Mouse (Mus musculus) heart, embryonic 14.5 days (tissue): Measurements from ENCODE around the gene S100a4. TPM values are rescaled to one million over a fixed set of nuclear protein-coding genes. Genes with fewer than 3 reads are reported as not detected.

Source experiments
- ATAC-seq: fragments of 200-750 bp; cut with Nextera tagmentation; 2 replicates; pipeline ENCODE4 v1.8.0; 2017; ENCODE audit warnings: low read depth, moderate TSS enrichment; ENCODE audit not compliant: insufficient number of reproducible peaks, insufficient read depth, low FRiP score
- H3K27ac ChIP-seq, 2 experiments: fragments of 200-500 bp in 1 of 2; fragments of 300-500 bp in 1 of 2; sonication (generic) in 1 of 2; replicated peaks in 1 of 2; 2 replicates each; pipeline ENCODE4 v1.5.1; 2012 to 2014; ENCODE audit warnings: low read depth in 2 of 2, low read length in 2 of 2, control low read depth in 1 of 2, mild to moderate bottlenecking in 1 of 2, mixed read lengths in 1 of 2; ENCODE audit not compliant: control insufficient read depth in 1 of 2, insufficient read depth in 1 of 2
- H3K27me3 ChIP-seq: fragments of 300-500 bp; sonication (generic); 2 replicates; pipeline ENCODE4 v1.6.1; 2014; ENCODE audit warnings: mild to moderate bottlenecking, low read length, control low read depth; ENCODE audit not compliant: control insufficient read depth, insufficient read depth
- H3K36me3 ChIP-seq: fragments of 300-500 bp; sonication (generic); 2 replicates; pipeline ENCODE4 v1.6.1; 2014; ENCODE audit warnings: mild to moderate bottlenecking, control low read depth, low read length, mixed read lengths; ENCODE audit not compliant: control insufficient read depth, insufficient read depth
- H3K4me1 ChIP-seq, 2 experiments: fragments of 200-500 bp in 1 of 2; fragments of 300-500 bp in 1 of 2; sonication (generic) in 1 of 2; 2 replicates each; pipeline ENCODE4 v1.6.1; 2012 to 2014; ENCODE audit warnings: low read length in 2 of 2, control low read depth in 1 of 2, mixed read lengths in 1 of 2; ENCODE audit not compliant: control insufficient read depth in 2 of 2, insufficient read depth in 2 of 2
- H3K4me2 ChIP-seq: fragments of 300-500 bp; sonication (generic); 2 replicates; pipeline ENCODE4 v1.6.1; 2014; ENCODE audit warnings: mild to moderate bottlenecking, low read length
- H3K4me3 ChIP-seq, 2 experiments: fragments of 200-500 bp in 1 of 2; fragments of 300-500 bp in 1 of 2; sonication (generic) in 1 of 2; 2 replicates each; pipeline ENCODE4 v1.5.1; 2012 to 2014; ENCODE audit warnings: low read length in 2 of 2, mild to moderate bottlenecking in 2 of 2, control low read depth in 1 of 2, low read depth in 1 of 2, moderate library complexity in 1 of 2; ENCODE audit not compliant: control insufficient read depth in 1 of 2, insufficient read depth in 1 of 2
- H3K9ac ChIP-seq: fragments of 300-500 bp; sonication (generic); 2 replicates; pipeline ENCODE4 v1.6.1; 2014; ENCODE audit warnings: mild to moderate bottlenecking, low read length
- H3K9me3 ChIP-seq: fragments of 300-500 bp; sonication (generic); 2 replicates; pipeline ENCODE4 v1.6.1; 2016; ENCODE audit warnings: low read length, control low read depth; ENCODE audit not compliant: control insufficient read depth
- WGBS: fragments of 180-500 bp; shearing (Covaris S2); extraction: QIAGEN DNeasy Blood & Tissue Kit; methylation state at CpG from one replicate; pipeline ENCODE4 v1.1.7; 2014; 5-methylcytosine and 5-hydroxymethylcytosine counted together
- polyA plus RNA-seq: library from polyadenylated mRNA; unstranded; fragments of >200 nt; fragmentation: Nextera tagmentation; extraction: Ambion mirVana; gene quantifications from 2 replicates; pipeline ENCODE4 v1.2.1, GENCODE M21; 2014

The S100a4 gene
- polyA plus RNA-seq, 1 experiment from 2014 or later = 3.8 TPM

DNA sequence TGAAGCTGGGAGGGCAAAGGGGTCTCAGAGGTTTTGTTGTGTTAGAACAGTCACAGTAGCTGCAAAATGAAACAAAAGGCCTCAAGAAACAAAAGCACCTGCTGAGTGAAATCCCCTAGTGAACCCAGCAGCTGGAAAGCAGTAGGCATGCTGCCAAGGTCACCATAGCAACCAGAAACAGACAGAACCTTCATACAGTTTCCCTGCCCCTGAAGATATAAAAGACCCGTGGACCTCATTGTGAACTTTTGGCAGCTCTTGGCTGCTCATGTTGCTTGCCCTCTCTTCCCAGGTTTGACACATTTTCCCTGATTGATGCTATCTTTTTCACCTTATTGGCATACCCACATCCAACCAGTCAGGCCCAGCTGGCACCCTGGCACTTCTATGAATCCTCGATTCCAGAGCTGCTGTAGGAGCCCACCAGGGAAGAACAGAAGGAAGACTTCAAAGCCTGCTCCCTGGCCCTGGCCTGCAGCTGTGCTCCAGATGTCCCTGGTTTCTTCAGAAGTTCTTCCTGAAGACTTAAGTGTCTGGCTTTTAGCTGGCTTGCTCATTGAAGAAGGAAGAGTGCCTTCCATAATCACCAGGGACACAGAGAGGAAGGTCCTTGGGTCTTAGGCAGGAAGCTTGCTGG lies 20.0 kb downstream of the S100a4 start:
- no peaks in the 10 kb centered on the region for H3K27me3 ChIP-seq
- WGBS = 24% methylated on average over 2 of the region's 2 CpGs
- peaks cover 10 to 11% of the 10 kb centered on the region in 2 experiments for H3K4me1 ChIP-seq
- no peaks in the 10 kb centered on the region for H3K9me3 ChIP-seq
- H3K27ac ChIP-seq = no peak overlapping the region
- no peak for ATAC-seq
- H3K9ac ChIP-seq = no peak overlapping the region
- H3K4me3 ChIP-seq = no peak overlapping the region
- no peaks in the 10 kb centered on the region for H3K36me3 ChIP-seq
- no peak overlapping the region for H3K4me2 ChIP-seq

DNA sequence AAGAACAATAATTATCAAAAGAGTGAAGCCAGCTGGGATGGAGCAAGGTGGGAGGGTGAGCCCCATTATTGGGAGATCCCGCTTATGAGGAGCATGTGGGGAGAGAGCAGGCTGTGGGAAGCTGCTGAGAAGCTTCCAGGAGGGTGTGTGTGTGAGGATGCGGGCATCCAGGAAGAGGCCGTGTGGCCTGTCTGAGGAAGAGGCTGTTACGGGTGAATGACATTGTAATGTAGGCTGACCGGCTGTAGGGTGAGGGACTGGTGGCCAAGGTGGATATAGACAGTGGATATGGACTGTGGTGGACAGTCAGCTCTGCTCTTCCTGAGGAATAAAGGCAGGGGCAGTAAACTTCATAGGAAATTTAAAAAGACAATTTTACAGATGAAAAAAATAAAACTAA lies 21.9 kb downstream of the S100a4 start:
- ATAC-seq = no peak
- 79% methylated on average over 5 of the region's 5 CpGs for WGBS
- Histone ChIP-seq H3K4me2 (no peak overlapping the region), H3K9ac (no peak overlapping the region), H3K36me3 (no peaks in the 10 kb centered on the region), H3K4me1 (peaks cover 10 to 11% of the 10 kb centered on the region in 2 experiments), H3K27ac (no peak overlapping the region), H3K4me3 (no peak overlapping the region), H3K9me3 (no peaks in the 10 kb centered on the region), H3K27me3 (no peaks in the 10 kb centered on the region)

GRCm38 (mm10) chr3:90626266-90627021 lies 22.9 kb downstream of the S100a4 start:
- WGBS = 67% methylated on average over 9 of the region's 9 CpGs
- H3K36me3 ChIP-seq = no peaks in the 10 kb centered on the region
- H3K27me3 ChIP-seq = no peaks in the 10 kb centered on the region
- no peak overlapping the region for H3K4me3 ChIP-seq
- H3K9me3 ChIP-seq = no peaks in the 10 kb centered on the region
- no peak overlapping the region for H3K9ac ChIP-seq
- no peak for ATAC-seq
- H3K4me2 ChIP-seq = no peak overlapping the region
- H3K27ac ChIP-seq = no peak overlapping the region
- H3K4me1 ChIP-seq = peaks cover 10 to 11% of the 10 kb centered on the region in 2 experiments

DNA sequence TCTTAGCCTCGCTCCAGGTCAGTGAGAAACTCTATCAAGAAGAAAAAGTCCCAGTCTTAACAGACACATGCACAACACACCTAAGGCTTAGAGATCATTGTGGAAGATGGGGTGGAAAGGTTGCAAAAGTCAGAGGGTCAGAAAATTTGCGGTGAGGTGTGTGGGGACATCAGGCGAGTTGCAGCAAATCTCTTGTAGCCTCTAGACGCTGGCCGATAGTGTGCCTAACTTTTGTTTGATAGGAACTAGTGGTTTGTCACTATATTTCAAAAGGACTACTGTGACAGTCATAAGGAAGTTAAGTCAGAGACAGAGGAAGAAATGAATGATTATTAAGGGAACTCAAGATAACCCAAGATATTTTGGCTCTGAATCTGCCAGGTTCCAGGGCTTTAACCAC lies 23.8 kb downstream of the S100a4 start:
- H3K9me3 ChIP-seq = no peaks in the 10 kb centered on the region
- H3K4me2 ChIP-seq = no peak overlapping the region
- H3K4me3 ChIP-seq = no peak overlapping the region
- peaks cover 10 to 11% of the 10 kb centered on the region in 2 experiments for H3K4me1 ChIP-seq
- no peak overlapping the region for H3K9ac ChIP-seq
- WGBS = 88% methylated on average over 5 of the region's 5 CpGs
- H3K36me3 ChIP-seq = no peaks in the 10 kb centered on the region
- ATAC-seq = no peak
- no peak overlapping the region for H3K27ac ChIP-seq
- H3K27me3 ChIP-seq = no peaks in the 10 kb centered on the region

DNA sequence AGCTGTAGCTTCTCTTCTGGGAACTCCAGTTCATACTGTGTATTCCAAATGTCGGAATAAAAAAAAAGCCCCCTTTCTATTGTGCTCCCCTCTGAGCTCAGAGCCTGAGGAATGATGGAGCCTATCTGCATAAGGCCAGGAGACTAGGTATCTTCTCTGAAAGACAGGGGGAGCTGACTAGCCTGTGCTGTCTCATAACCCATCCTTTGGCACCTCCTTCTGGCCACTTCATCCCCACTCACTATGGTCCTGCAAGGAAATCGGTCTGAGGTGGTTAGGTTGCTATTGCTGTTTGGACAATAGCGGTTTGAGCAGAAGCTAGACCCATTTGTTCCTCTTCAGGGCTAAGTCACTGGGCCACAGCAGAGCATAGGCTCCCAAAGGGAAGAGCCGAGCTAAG lies 24.2 kb downstream of the S100a4 start:
- Histone ChIP-seq H3K4me3 (no peak overlapping the region), H3K27ac (no peak overlapping the region), H3K9me3 (no peaks in the 10 kb centered on the region), H3K27me3 (no peaks in the 10 kb centered on the region), H3K9ac (no peak overlapping the region), H3K4me2 (no peak overlapping the region), H3K4me1 (peaks cover 10 to 11% of the 10 kb centered on the region in 2 experiments), H3K36me3 (no peaks in the 10 kb centered on the region)
- 51% methylated on average over 4 of the region's 4 CpGs for WGBS
- no peak for ATAC-seq

- Histone ChIP-seq H3K27me3 (no peaks in the 10 kb centered on the region), H3K36me3 (no peaks in the 10 kb centered on the region), H3K9me3 (no peaks in the 10 kb centered on the region), H3K27ac (no peak overlapping the region), H3K4me1 (0 out of 4 replicates have a peak, but pooled peaks cover 0 to 2% of the 10 kb centered on the region in 2 experiments), H3K9ac (no peak overlapping the region), H3K4me2 (no peak overlapping the region), H3K4me3 (no peak overlapping the region)
- 75% methylated on average over 2 of the region's 2 CpGs for WGBS
- ATAC-seq = no peak
Measured at GRCm38 (mm10) chr3:90629298-90629697, 25.7 kb downstream of the S100a4 start.

GRCm38 (mm10) chr3:90631984-90632383 lies 28.4 kb downstream of the S100a4 start:
- H3K36me3 ChIP-seq = no peaks in the 10 kb centered on the region
- no peak for ATAC-seq
- 77% methylated on average over 2 of the region's 2 CpGs for WGBS
- H3K27ac ChIP-seq = no peak overlapping the region
- H3K9me3 ChIP-seq = no peaks in the 10 kb centered on the region
- no peak overlapping the region for H3K9ac ChIP-seq
- H3K4me2 ChIP-seq = no peak overlapping the region
- no peak overlapping the region for H3K4me3 ChIP-seq
- no peaks in the 10 kb centered on the region for H3K27me3 ChIP-seq
- no peaks in the 10 kb centered on the region for H3K4me1 ChIP-seq
